Mouse (Mus musculus) activated CD4-positive, CD25-positive, alpha-beta regulatory T cell, adult 4 months (primary cell): Measurements from ENCODE around the gene Chil6. TPM values are rescaled to one million over a fixed set of nuclear protein-coding genes. Genes with fewer than 3 reads are reported as not detected.

ENCODE experiments used
- ATAC-seq: one replicate; pipeline ENCODE4 v1.8.0; 2017
- polyA plus RNA-seq, 2 experiments: library from polyadenylated mRNA; unstranded; fragments of 100-300 nt; shearing (Covaris generic); gene quantifications; one replicate each; pipeline ENCODE4 v1.2.1; 2017

Chil6 gene
- under 1 TPM in 1 of 2 experiments, not detected in 1; 0.53 TPM for polyA plus RNA-seq

DNA sequence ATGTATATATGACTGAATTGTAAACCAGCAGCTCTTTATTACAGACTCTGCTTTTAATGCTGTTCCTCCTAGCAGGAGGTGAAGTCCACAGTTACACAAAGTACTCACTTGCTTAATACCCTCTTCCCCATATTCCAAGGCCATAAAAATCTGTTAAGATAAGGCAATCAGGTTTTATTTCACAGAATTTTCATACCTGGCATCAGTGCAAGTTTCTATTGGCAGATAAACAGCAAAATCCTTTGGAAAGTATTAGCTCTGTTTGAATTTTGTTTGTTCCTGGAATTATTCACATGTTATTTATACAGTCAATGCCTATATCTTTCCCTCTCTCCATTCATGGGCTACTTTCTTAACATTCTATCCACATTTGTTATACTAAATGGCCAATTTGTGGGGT is at the start of gene Chil6:
TSS of gene Chil6 (minus strand) at position 101 of the 400 bp plus-strand sequence.
- no peak for ATAC-seq

DNA sequence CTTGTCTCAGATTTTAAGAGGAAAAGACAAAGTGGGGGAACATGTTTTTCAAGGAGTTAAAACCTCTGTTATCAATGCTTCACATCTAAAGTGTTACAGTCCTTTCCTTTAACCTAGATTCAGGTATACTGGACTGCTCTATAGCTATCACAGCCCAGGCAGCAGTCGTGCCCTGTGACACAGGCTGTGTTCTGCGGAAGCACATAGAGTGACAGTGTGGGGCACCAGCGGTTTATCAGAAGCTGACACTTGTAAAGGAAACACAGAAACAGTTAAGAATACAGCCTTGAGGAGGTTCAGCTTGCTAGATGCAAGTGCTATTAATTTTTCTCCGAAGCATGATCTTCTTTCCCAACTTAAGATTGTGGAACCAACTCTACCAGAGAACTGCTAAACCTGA is 46.6 kb upstream of the Chil6 start:
- no peak for ATAC-seq

DNA sequence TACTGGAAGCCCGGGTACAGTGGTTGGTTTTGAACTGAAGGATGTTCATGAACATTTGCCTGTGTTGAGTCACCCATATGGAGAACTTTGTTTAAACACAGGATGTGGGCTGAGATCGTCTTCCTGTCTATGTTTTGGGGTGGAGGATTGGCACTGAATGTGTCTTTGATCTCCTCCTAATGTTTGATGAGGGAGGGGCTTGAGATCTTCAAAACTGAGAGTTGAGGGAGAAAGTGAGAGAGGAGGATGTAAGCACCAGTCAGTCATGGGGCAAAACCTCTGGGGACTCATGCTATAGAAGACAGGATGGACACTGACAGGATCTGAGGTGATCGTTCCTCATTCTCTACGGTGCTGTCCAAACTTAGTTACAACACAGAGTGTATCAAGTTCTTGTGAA is 43.6 kb upstream of the Chil6 start:
- ATAC-seq = peak; percentile 90

DNA sequence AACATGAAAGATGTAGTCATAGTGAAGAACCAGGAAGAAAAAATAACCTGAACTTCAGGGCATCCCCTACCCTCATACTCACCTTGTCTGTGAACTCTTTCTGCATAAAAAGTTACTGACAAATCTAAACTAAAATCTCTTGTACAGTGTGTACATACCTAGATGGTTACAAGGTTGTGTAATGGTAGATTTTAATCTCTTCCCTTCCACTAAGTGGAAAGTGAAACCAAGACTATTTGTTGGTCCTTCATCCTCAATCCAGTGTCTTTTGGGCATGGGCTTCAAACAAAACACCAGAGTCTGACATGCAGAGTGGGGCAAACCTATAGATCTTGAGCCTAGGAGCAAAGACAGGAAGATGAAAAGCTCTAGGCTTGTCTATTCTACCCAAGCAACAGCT is 43.0 kb upstream of the Chil6 start:
- ATAC-seq = peak; percentile 37

DNA sequence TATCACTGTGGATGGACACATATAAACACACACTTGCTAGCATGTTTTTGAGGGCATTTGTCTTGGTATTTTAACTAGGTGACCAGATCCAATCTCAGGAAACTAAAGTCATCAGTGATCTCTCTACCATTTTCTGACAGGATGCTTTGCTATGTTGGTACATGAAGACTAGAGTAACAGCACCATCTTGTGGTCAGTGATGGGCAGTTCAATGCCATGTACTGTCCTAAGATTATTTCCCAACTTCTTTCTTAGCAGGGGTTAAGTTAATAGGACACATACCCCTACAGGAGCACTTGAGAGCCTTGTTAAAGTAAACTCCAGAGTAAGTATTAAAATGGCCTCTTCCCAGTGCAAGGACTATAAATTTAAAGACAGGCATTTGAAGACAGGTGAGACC is 42.6 kb upstream of the Chil6 start:
- ATAC-seq = peak; percentile 38

Other genes starting within 250 kb of the Chil6 start
- under 1 TPM in 1 of 2 experiments, not detected in 1; 0.69 TPM for gene Chil3, start 238.6 kb downstream of the Chil6 start, polyA plus RNA-seq
- gene Chil4, start 186.7 kb downstream of the Chil6 start, polyA plus RNA-seq = not detected
- gene Dennd2d, start 76.2 kb upstream of the Chil6 start, polyA plus RNA-seq = 100 to 1,000 TPM; 153 to 177 TPM
- 10 to 100 TPM; 43.0 to 48.1 TPM for gene Dram2, start 141.6 kb upstream of the Chil6 start, polyA plus RNA-seq
- gene Cept1, start 141.6 kb upstream of the Chil6 start, polyA plus RNA-seq = 100 to 1,000 TPM; 108 to 110 TPM